Mouse (Mus musculus) cerebellum, adult 2 months (tissue): ENCODE results near the gene Malsu1. TPM values are rescaled to one million over a fixed set of nuclear protein-coding genes. Genes with fewer than 3 reads are reported as not detected.

Experiments used
- DNase-seq, 2 experiments: peaks; one replicate each; pipeline ENCODE4 v3.0.0; 2021
- H3K27ac ChIP-seq: fragments of 200-500 bp; 2 replicates; pipeline ENCODE4 v1.5.1; 2012; ENCODE audit warnings: low read length, control low read depth, inconsistent platforms; ENCODE audit not compliant: insufficient read depth
- H3K27me3 ChIP-seq: fragments of 200-500 bp; 2 replicates; pipeline ENCODE4 v1.6.1; 2012; ENCODE audit warnings: inconsistent platforms, mild to moderate bottlenecking, low read length, moderate library complexity; ENCODE audit not compliant: control insufficient read depth, insufficient read depth
- H3K4me1 ChIP-seq: fragments of 200-500 bp; 2 replicates; pipeline ENCODE4 v1.6.1; 2011; ENCODE audit warnings: low read length; ENCODE audit not compliant: control insufficient read depth, insufficient read depth
- H3K4me3 ChIP-seq: fragments of 200-500 bp; replicated peaks from 2 replicates; pipeline ENCODE3; 2011; ENCODE audit warnings: mild to moderate bottlenecking, low read depth, low read length, control low read depth; ENCODE audit not compliant: insufficient read depth
- CTCF ChIP-seq: fragments of 200-500 bp; IDR thresholded peaks from 2 replicates; pipeline ENCODE4 v1.5.1; 2011; ENCODE audit warnings: low read depth, mild to moderate bottlenecking, control low read depth, low read length, moderate library complexity, borderline replicate concordance; ENCODE audit not compliant: insufficient read depth
- POLR2A ChIP-seq: fragments of 200-500 bp; IDR thresholded peaks from 2 replicates; pipeline ENCODE4 v1.6.1; 2011; ENCODE audit warnings: low read length, control low read depth, borderline replicate concordance; ENCODE audit not compliant: insufficient read depth
- WGBS: fragments of 180-500 bp; shearing (Covaris S2); methylation state at CpG from one replicate; pipeline ENCODE4 v1.1.7; 2018; 5-methylcytosine and 5-hydroxymethylcytosine counted together
- polyA plus RNA-seq: library from polyadenylated mRNA; depleted of rRNA; stranded (reverse); fragments of >200 nt; gene quantifications from 2 replicates; pipeline ENCODE4 v1.2.3, GENCODE M21; 2012; rRNA removed

The Malsu1 gene
- polyA plus RNA-seq, 1 experiment = 22.2 TPM

GRCm38 (mm10) chr6:49131855-49132254 lies 58.3 kb downstream of the Malsu1 start:
- WGBS = 84% methylated on average over 9 of the region's 9 CpGs
- DNase-seq = no peak
- Histone ChIP-seq H3K4me3 (no peak overlapping the region), H3K27ac (no peak overlapping the region), H3K27me3 (no peaks in the 10 kb centered on the region), H3K4me1 (no peaks in the 10 kb centered on the region)
- no peak for TF ChIP-seq POLR2A
- TF ChIP-seq CTCF = no peak

- TF ChIP-seq POLR2A (no peak), CTCF (no peak)
- Histone ChIP-seq H3K27ac (no peak overlapping the region), H3K4me3 (no peak overlapping the region), H3K27me3 (no peaks in the 10 kb centered on the region), H3K4me1 (no peaks in the 10 kb centered on the region)
- DNase-seq = no peak
- WGBS = 55% methylated on average over 6 of the region's 6 CpGs
Measured at GRCm38 (mm10) chr6:49132352-49133090, 58.9 kb downstream of the Malsu1 start.

Other genes with a start within 250 kb of the Malsu1 start
- gene Tmem176a, start 232.9 kb upstream of the Malsu1 start, polyA plus RNA-seq = 11.0 and 12.5 TPM in 2 replicates
- gene Tmem176b, start 232.3 kb upstream of the Malsu1 start, polyA plus RNA-seq = 48.7 and 54.4 TPM in 2 replicates
- 0.25 and 0.31 TPM in 2 replicates for gene Aoc1, start 200.9 kb upstream of the Malsu1 start, polyA plus RNA-seq
- gene 1600015I10Rik, start 143.9 kb upstream of the Malsu1 start, polyA plus RNA-seq = not detected in 2 replicates
- gene Doxl2, start 98.8 kb upstream of the Malsu1 start, polyA plus RNA-seq = not detected in 2 replicates
- not detected in 2 replicates for gene Svs1, start 86.9 kb upstream of the Malsu1 start, polyA plus RNA-seq
- gene Gpnmb, start 37.2 kb upstream of the Malsu1 start, polyA plus RNA-seq = 2.2 and 2.8 TPM in 2 replicates
- gene Igf2bp3, start 141.2 kb downstream of the Malsu1 start, polyA plus RNA-seq = 0.08 and 0.10 TPM in 2 replicates
- 94.9 and 97.6 TPM in 2 replicates for gene Tra2a, start 190.2 kb downstream of the Malsu1 start, polyA plus RNA-seq
- gene Ccdc126, start 245.5 kb downstream of the Malsu1 start, polyA plus RNA-seq = 10.3 and 11.2 TPM in 2 replicates